Mouse (Mus musculus): ENCODE results near the gene Fam213a. TPM values are rescaled to one million over a fixed set of nuclear protein-coding genes. Genes with fewer than 3 reads are reported as not detected.

The Fam213a gene
- polyA plus RNA-seq, 1 experiment from 2014 or later: 108 TPM

DNA sequence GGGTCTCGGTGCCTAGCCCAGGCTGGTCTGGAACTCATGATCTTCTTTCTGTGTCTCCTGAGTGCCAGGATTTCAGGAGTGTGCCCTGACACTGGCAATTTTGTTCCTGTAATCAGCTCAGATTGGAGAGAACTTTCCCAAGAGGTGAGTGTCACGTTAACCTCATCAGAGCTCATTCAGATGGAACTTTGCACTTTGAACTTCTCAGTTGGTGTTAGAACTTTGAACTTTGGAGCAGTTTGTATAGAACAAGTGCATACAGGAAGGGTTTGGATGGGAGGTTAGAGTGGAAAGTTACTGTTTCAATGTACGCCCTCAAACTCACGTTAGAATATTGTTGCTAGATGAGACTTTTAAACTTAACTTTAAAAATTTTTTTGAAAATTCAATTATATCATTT, 15.7 kb upstream of the Fam213a start:
- no peak overlapping the region for H3K4me2 ChIP-seq (ENCODE audit: low read depth, low read length)
- H3K27ac ChIP-seq (ENCODE audit: low read depth, low read length): no peak overlapping the region
- no peak for ATAC-seq (ENCODE audit: low read depth)
- WGBS: 78% methylated on average over 4 of the region's 4 CpGs
- H3K36me3 ChIP-seq (ENCODE audit: control insufficient read depth, insufficient read depth, low read length): no peaks in the 10 kb centered on the region
- no peak overlapping the region for H3K4me3 ChIP-seq (ENCODE audit: low read depth, low read length)
- H3K9ac ChIP-seq (replicated peaks; ENCODE audit: low read depth, low read length): no peak overlapping the region
- H3K4me1 ChIP-seq (ENCODE audit: control insufficient read depth, insufficient read depth, low read length): no peaks in the 10 kb centered on the region
- H3K9me3 ChIP-seq (ENCODE audit: control insufficient read depth, low read length): no peaks in the 10 kb centered on the region
- H3K27me3 ChIP-seq (ENCODE audit: control insufficient read depth, insufficient read depth, low read length): no peaks in the 10 kb centered on the region

DNA sequence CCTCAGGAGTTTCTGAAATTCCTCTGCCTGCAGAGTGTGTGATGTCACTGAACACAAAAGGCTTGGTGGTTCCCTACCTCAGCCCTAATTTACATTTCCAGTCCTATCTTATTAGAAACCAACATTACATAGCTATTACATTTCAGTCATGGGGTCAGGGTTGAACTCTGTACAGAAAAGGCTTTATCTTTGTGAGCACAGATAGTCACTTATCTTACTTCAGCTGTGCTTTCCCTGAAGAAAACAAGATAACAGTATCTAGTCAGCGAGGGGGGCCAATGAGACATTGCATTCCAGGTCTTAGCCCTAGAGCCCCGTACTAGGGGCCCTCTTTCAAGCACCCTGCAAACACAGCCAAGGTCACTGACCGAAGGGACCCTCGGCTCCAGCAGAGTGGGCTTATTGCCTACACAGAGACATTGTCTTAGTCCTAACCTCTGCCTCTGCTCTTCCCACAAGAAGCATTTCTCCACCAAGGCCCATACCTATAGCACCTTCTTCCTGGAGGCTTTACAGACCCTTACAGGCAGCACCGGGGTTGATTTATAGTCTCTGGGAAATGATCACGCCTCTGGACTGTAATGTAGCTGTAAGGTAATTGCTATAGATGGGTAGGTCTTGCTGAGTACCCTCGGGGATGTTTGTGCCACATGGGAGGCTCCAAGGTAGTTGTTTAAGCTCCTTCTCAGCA, 12.2 kb upstream of the Fam213a start:
- H3K27me3 ChIP-seq (ENCODE audit: control insufficient read depth, insufficient read depth, low read length): no peaks in the 10 kb centered on the region
- no peak overlapping the region for H3K27ac ChIP-seq (ENCODE audit: low read depth, low read length)
- H3K9me3 ChIP-seq (ENCODE audit: control insufficient read depth, low read length): no peaks in the 10 kb centered on the region
- no peaks in the 10 kb centered on the region for H3K36me3 ChIP-seq (ENCODE audit: control insufficient read depth, insufficient read depth, low read length)
- 80% methylated on average over 7 of the region's 7 CpGs for WGBS
- ATAC-seq (ENCODE audit: low read depth): no peak
- no peaks in the 10 kb centered on the region for H3K4me1 ChIP-seq (ENCODE audit: control insufficient read depth, insufficient read depth, low read length)
- no peak overlapping the region for H3K4me3 ChIP-seq (ENCODE audit: low read depth, low read length)
- H3K9ac ChIP-seq (replicated peaks; ENCODE audit: low read depth, low read length): no peak overlapping the region
- H3K4me2 ChIP-seq (ENCODE audit: low read depth, low read length): no peak overlapping the region

- Histone ChIP-seq H3K4me3 (ENCODE audit: low read depth, low read length) (no peak overlapping the region), H3K4me2 (ENCODE audit: low read depth, low read length) (no peak overlapping the region), H3K27ac (ENCODE audit: low read depth, low read length) (no peak overlapping the region), H3K36me3 (ENCODE audit: control insufficient read depth, insufficient read depth, low read length) (no peaks in the 10 kb centered on the region), H3K9me3 (ENCODE audit: control insufficient read depth, low read length) (no peaks in the 10 kb centered on the region), H3K27me3 (ENCODE audit: control insufficient read depth, insufficient read depth, low read length) (no peaks in the 10 kb centered on the region), H3K9ac (replicated peaks; ENCODE audit: low read depth, low read length) (no peak overlapping the region), H3K4me1 (ENCODE audit: control insufficient read depth, insufficient read depth, low read length) (no peaks in the 10 kb centered on the region)
- ATAC-seq (ENCODE audit: low read depth): no peak
- 91% methylated on average over 2 of the region's 2 CpGs for WGBS
Measured at GRCm38 (mm10) chr14:41025087-41025486, 11.5 kb upstream of the Fam213a start.

GRCm38 (mm10) chr14:41021246-41021645, 7.7 kb upstream of the Fam213a start:
- Histone ChIP-seq H3K4me3 (ENCODE audit: low read depth, low read length) (no peak overlapping the region), H3K4me2 (ENCODE audit: low read depth, low read length) (no peak overlapping the region), H3K36me3 (ENCODE audit: control insufficient read depth, insufficient read depth, low read length) (no peaks in the 10 kb centered on the region), H3K27ac (ENCODE audit: low read depth, low read length) (no peak overlapping the region), H3K9me3 (ENCODE audit: control insufficient read depth, low read length) (no peaks in the 10 kb centered on the region), H3K27me3 (ENCODE audit: control insufficient read depth, insufficient read depth, low read length) (no peaks in the 10 kb centered on the region), H3K9ac (replicated peaks; ENCODE audit: low read depth, low read length) (no peak overlapping the region), H3K4me1 (ENCODE audit: control insufficient read depth, insufficient read depth, low read length) (no peaks in the 10 kb centered on the region)
- ATAC-seq (ENCODE audit: low read depth): no peak
- 90% methylated on average over 3 of the region's 3 CpGs for WGBS

DNA sequence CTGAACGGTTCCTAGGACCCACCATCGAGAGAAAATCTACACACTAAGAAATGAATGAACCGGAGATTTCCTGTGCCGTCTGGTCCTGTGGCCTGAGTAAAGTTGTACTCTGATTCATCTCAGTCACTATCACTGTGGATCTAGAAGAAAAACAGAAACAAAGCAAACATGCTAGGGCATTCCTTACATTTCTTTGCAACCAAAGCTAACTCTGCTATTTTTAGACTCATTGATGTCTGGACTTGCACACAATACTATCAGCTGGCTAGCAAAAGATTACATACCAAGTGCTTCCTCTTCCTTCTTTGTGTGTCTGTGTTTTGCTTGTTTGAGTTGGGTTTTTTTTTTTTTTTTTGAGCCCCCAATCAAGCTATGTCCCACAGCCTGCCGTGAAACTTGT, 3.9 kb upstream of the Fam213a start:
- ATAC-seq (ENCODE audit: low read depth): no peak
- Histone ChIP-seq H3K4me2 (ENCODE audit: low read depth, low read length) (no peak overlapping the region), H3K27ac (ENCODE audit: low read depth, low read length) (no peak overlapping the region), H3K36me3 (ENCODE audit: control insufficient read depth, insufficient read depth, low read length) (no peaks in the 10 kb centered on the region), H3K9ac (replicated peaks; ENCODE audit: low read depth, low read length) (no peak overlapping the region), H3K27me3 (ENCODE audit: control insufficient read depth, insufficient read depth, low read length) (no peaks in the 10 kb centered on the region), H3K4me3 (ENCODE audit: low read depth, low read length) (no peak overlapping the region), H3K9me3 (ENCODE audit: control insufficient read depth, low read length) (no peaks in the 10 kb centered on the region), H3K4me1 (ENCODE audit: control insufficient read depth, insufficient read depth, low read length) (0 out of 2 replicates have a peak, but pooled peaks cover 3% of the 10 kb centered on the region)
- WGBS: 84% methylated on average over 5 of the region's 5 CpGs

GRCm38 (mm10) chr14:41014701-41015240, 1.2 kb upstream of the Fam213a start:
- Histone ChIP-seq H3K36me3 (ENCODE audit: control insufficient read depth, insufficient read depth, low read length) (no peaks in the 10 kb centered on the region), H3K9me3 (ENCODE audit: control insufficient read depth, low read length) (no peaks in the 10 kb centered on the region), H3K27ac (ENCODE audit: low read depth, low read length) (no peak overlapping the region), H3K4me3 (ENCODE audit: low read depth, low read length) (no peak overlapping the region), H3K4me2 (ENCODE audit: low read depth, low read length) (no peak overlapping the region), H3K9ac (replicated peaks; ENCODE audit: low read depth, low read length) (no peak overlapping the region), H3K27me3 (ENCODE audit: control insufficient read depth, insufficient read depth, low read length) (no peaks in the 10 kb centered on the region), H3K4me1 (ENCODE audit: control insufficient read depth, insufficient read depth, low read length) (0 out of 2 replicates have a peak, but pooled peaks cover 3% of the 10 kb centered on the region)
- 79% methylated on average over 5 of the region's 5 CpGs for WGBS
- ATAC-seq (ENCODE audit: low read depth): no peak

GRCm38 (mm10) chr14:41013143-41013542, 445 bp downstream of the Fam213a start:
- Histone ChIP-seq H3K4me2 (ENCODE audit: low read depth, low read length) (peak overlapping the region; percentile 78), H3K9ac (replicated peaks; ENCODE audit: low read depth, low read length) (peak overlapping the region; percentile 76), H3K9me3 (ENCODE audit: control insufficient read depth, low read length) (no peaks in the 10 kb centered on the region), H3K27ac (ENCODE audit: low read depth, low read length) (no peak overlapping the region), H3K27me3 (ENCODE audit: control insufficient read depth, insufficient read depth, low read length) (no peaks in the 10 kb centered on the region), H3K4me1 (ENCODE audit: control insufficient read depth, insufficient read depth, low read length) (0 out of 2 replicates have a peak, but pooled peaks cover 3% of the 10 kb centered on the region), H3K4me3 (ENCODE audit: low read depth, low read length) (peak overlapping the region; percentile 54), H3K36me3 (ENCODE audit: control insufficient read depth, insufficient read depth, low read length) (no peaks in the 10 kb centered on the region)
- 17% methylated on average over 9 of the region's 9 CpGs for WGBS
- ATAC-seq (ENCODE audit: low read depth): peak; percentile 4; the same call in 1 of the 2 replicates

- Histone ChIP-seq H3K36me3 (ENCODE audit: control insufficient read depth, insufficient read depth, low read length) (no peaks in the 10 kb centered on the region), H3K4me3 (ENCODE audit: low read depth, low read length) (no peak overlapping the region)
- 91% methylated on average over 3 of the region's 3 CpGs for WGBS
Measured at GRCm38 (mm10) chr14:41011916-41012315, 1.7 kb downstream of the Fam213a start.

GRCm38 (mm10) chr14:41008138-41008537, 5.5 kb downstream of the Fam213a start:
- ATAC-seq (ENCODE audit: low read depth): no peak
- 88% methylated on average over 2 of the region's 2 CpGs for WGBS
- H3K9me3 ChIP-seq (ENCODE audit: control insufficient read depth, low read length): no peaks in the 10 kb centered on the region
- H3K4me1 ChIP-seq (ENCODE audit: control insufficient read depth, insufficient read depth, low read length): peaks cover 12% of the 10 kb centered on the region; the same call in 1 of the 2 replicates
- H3K27me3 ChIP-seq (ENCODE audit: control insufficient read depth, insufficient read depth, low read length): no peaks in the 10 kb centered on the region
- no peak overlapping the region for H3K9ac ChIP-seq (replicated peaks; ENCODE audit: low read depth, low read length)
- H3K36me3 ChIP-seq (ENCODE audit: control insufficient read depth, insufficient read depth, low read length): no peaks in the 10 kb centered on the region
- no peak overlapping the region for H3K27ac ChIP-seq (ENCODE audit: low read depth, low read length)
- no peak overlapping the region for H3K4me3 ChIP-seq (ENCODE audit: low read depth, low read length)
- H3K4me2 ChIP-seq (ENCODE audit: low read depth, low read length): no peak overlapping the region

More at GRCm38 (mm10) chr14:41011916-41012315, 1.7 kb downstream of the Fam213a start:
- H3K27me3 ChIP-seq (ENCODE audit: control insufficient read depth, insufficient read depth, low read length): no peaks in the 10 kb centered on the region
- ATAC-seq (ENCODE audit: low read depth): no peak
- no peak overlapping the region for H3K9ac ChIP-seq (replicated peaks; ENCODE audit: low read depth, low read length)
- no peaks in the 10 kb centered on the region for H3K9me3 ChIP-seq (ENCODE audit: control insufficient read depth, low read length)
- H3K4me1 ChIP-seq (ENCODE audit: control insufficient read depth, insufficient read depth, low read length): 0 out of 2 replicates have a peak, but pooled peaks cover 3% of the 10 kb centered on the region
- H3K27ac ChIP-seq (ENCODE audit: low read depth, low read length): no peak overlapping the region
- H3K4me2 ChIP-seq (ENCODE audit: low read depth, low read length): no peak overlapping the region
